Mouse (Mus musculus): ENCODE data around the gene Dmrtc1b. TPM values are rescaled to one million over a fixed set of nuclear protein-coding genes. Genes with fewer than 3 reads are reported as not detected.

Dmrtc1b gene
- polyA plus RNA-seq, 1 experiment from 2014 or later, result not detected

Other genes with a start within 250 kb of the Dmrtc1b start
- gene Hdac8, start 202.5 kb upstream of the Dmrtc1b start, polyA plus RNA-seq (2015; fragmentation: Nextera tagmentation; extraction: Ambion mirVana), result 7.7 and 8.2 TPM in 2 replicates
- gene Phka1, start 63.6 kb upstream of the Dmrtc1b start, polyA plus RNA-seq (2015; fragmentation: Nextera tagmentation; extraction: Ambion mirVana), result 4.4 TPM in 2 replicates
- gene Gm3880, start 20.9 kb upstream of the Dmrtc1b start, polyA plus RNA-seq (2015; fragmentation: Nextera tagmentation; extraction: Ambion mirVana), result not detected in 2 replicates
- 0.37 TPM in 1 of 2 replicates, not detected in the other for gene Gm9112, start 230 bp upstream of the Dmrtc1b start, polyA plus RNA-seq (2015; fragmentation: Nextera tagmentation; extraction: Ambion mirVana)
- gene Dmrtc1c1, start 95.1 kb downstream of the Dmrtc1b start, polyA plus RNA-seq (2015; fragmentation: Nextera tagmentation; extraction: Ambion mirVana), result not detected in 2 replicates
- gene Dmrtc1c2, start 146.8 kb downstream of the Dmrtc1b start, polyA plus RNA-seq (2015; fragmentation: Nextera tagmentation; extraction: Ambion mirVana), result not detected in 2 replicates
- not detected in 2 replicates for gene 1700031F05Rik, start 160.1 kb downstream of the Dmrtc1b start, polyA plus RNA-seq (2015; fragmentation: Nextera tagmentation; extraction: Ambion mirVana)
- 0.26 and 0.87 TPM in 2 replicates for gene Dmrtc1a, start 200.8 kb downstream of the Dmrtc1b start, polyA plus RNA-seq (2015; fragmentation: Nextera tagmentation; extraction: Ambion mirVana)
- not detected in 2 replicates for gene 1700011M02Rik, start 201.0 kb downstream of the Dmrtc1b start, polyA plus RNA-seq (2015; fragmentation: Nextera tagmentation; extraction: Ambion mirVana)
- not detected in 2 replicates for gene 1700018G05Rik, start 220.5 kb downstream of the Dmrtc1b start, polyA plus RNA-seq (2015; fragmentation: Nextera tagmentation; extraction: Ambion mirVana)

Data from intestine, embryonic 16.5 days (tissue).